Mouse (Mus musculus) splenic B cell, adult 2 months (primary cell): Measurements from ENCODE around the gene Tmem132d.
"Not testable (repeated sequence)": the region's sequence is repeated elsewhere in the genome, so short reads cannot be mapped to it uniquely, and the experiment has no call there.

ENCODE experiments used
- DNase-seq: peaks from one replicate; pipeline ENCODE4 v3.0.0-alpha.2; 2011; ENCODE audit warnings: low read depth, low spot score
- H3K27me3 ChIP-seq: 2 replicates; pipeline ENCODE4 v1.6.1; 2012; ENCODE audit warnings: mild to moderate bottlenecking, low read length, moderate library complexity, mixed read lengths; ENCODE audit not compliant: control insufficient read depth, poor library complexity, insufficient read depth, severe bottlenecking
- H3K36me3 ChIP-seq: 2 replicates; pipeline ENCODE4 v1.6.1; 2012; ENCODE audit warnings: mild to moderate bottlenecking, low read length, moderate library complexity, mixed read lengths; ENCODE audit not compliant: control insufficient read depth, poor library complexity, insufficient read depth, severe bottlenecking

Gene Tmem132d

DNA sequence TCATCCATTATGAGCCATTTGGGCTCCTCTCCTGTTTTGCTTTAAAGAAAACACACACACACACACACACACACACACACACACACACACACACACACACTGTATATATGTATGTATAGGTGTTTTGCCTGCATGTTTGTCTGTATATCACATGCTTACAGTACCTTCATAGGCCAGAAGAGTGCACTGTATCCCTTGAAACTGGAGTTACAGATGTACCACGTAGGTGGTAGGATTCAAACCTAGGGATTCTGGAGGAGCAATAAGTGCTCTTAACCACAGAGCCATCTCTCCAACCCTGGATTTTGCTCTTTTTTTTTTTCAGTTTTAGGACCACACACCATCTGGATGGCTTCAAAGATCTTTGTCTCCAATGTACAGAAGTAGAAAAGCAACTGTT lies 610.9 kb downstream of the Tmem132d start:
- Histone ChIP-seq H3K36me3 (no peaks in the 10 kb centered on the region), H3K27me3 (no peaks in the 10 kb centered on the region)
- no peak for DNase-seq

GRCm38 (mm10) chr5:127815292-127815691 lies 617.6 kb downstream of the Tmem132d start:
- no peak for DNase-seq
- Histone ChIP-seq H3K36me3 (no peaks in the 10 kb centered on the region), H3K27me3 (no peaks in the 10 kb centered on the region)

DNA sequence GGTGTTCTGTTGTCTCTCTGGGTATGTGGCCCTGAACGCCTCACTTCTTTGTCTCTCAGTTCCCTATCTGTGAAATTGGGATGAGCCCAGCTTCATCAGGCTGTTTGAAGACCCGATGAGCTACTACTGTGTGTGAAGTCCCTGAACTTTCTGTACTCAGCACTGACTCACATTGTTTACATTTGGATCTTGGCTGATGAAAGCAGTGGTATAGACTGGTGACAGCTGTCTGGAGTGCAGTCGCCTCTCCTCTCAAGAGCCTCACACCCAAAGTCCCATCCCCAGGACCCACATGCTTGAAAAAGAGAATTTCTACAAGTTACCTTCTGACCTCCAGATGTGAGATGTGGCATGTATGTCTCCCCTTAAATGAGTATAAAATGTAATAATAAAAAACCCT lies 625.5 kb downstream of the Tmem132d start:
- H3K27me3 ChIP-seq = no peaks in the 10 kb centered on the region
- DNase-seq = no peak

DNA sequence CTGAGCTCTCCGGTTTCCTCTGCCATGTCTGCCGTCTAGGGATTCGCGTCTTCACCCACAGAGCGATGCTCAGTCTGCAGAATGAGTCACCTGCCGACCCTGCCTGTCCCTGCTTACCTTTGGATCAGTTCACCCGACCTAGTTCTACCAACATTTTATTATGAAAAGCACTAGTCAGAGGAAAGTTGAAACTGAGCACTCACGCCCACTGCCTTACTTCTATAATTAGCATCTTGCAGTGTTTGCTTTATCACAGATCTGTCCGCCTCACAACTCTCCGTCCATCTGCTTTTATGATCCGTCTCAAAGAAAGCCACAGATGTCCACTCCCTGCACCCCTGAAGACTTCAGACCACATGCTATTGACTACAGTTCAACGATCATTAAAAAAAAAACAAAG lies 626.0 kb downstream of the Tmem132d start:
- Histone ChIP-seq H3K36me3 (no peaks in the 10 kb centered on the region), H3K27me3 (no peaks in the 10 kb centered on the region)
- no peak for DNase-seq

More for the DNA sequence above, 625.5 kb downstream of the Tmem132d start:
- no peaks in the 10 kb centered on the region for H3K36me3 ChIP-seq

- no peaks in the 10 kb centered on the region for H3K36me3 ChIP-seq
- no peaks in the 10 kb centered on the region for H3K27me3 ChIP-seq
- no peak for DNase-seq
Measured at GRCm38 (mm10) chr5:127800907-127801306, 632.0 kb downstream of the Tmem132d start.

DNA sequence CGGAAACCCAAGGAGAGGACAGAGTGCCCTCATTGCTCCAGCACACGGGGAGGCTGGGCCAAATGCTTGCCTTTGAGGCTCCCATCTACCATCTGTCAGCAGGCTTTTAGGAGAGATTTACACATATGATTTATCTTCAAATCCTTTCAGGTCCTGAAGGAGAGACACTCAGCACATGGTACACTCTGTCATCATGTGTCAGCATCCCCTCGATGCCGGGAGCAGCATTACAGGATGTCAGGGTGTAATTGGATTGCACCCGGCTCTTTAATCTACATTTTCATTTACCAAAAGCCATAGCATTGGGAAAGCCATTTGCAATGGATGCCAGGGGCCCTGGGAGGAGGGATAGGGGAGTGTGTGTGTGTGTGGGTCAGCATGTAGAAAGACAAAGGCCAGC lies 651.7 kb downstream of the Tmem132d start:
- H3K27me3 ChIP-seq = no peaks in the 10 kb centered on the region
- DNase-seq = no peak
- H3K36me3 ChIP-seq = no peaks in the 10 kb centered on the region

GRCm38 (mm10) chr5:127775749-127776148 lies 657.1 kb downstream of the Tmem132d start:
- DNase-seq = no peak
- H3K27me3 ChIP-seq = no peaks in the 10 kb centered on the region
- no peaks in the 10 kb centered on the region for H3K36me3 ChIP-seq

- H3K36me3 ChIP-seq = no peaks in the 10 kb centered on the region
- no peaks in the 10 kb centered on the region for H3K27me3 ChIP-seq
- DNase-seq = no peak
Measured at GRCm38 (mm10) chr5:127758576-127758975, 674.3 kb downstream of the Tmem132d start.

- DNase-seq = no peak
- no peaks in the 10 kb centered on the region for H3K27me3 ChIP-seq
- H3K36me3 ChIP-seq = no peaks in the 10 kb centered on the region
Measured at GRCm38 (mm10) chr5:127756671-127757423, 676.0 kb downstream of the Tmem132d start.

DNA sequence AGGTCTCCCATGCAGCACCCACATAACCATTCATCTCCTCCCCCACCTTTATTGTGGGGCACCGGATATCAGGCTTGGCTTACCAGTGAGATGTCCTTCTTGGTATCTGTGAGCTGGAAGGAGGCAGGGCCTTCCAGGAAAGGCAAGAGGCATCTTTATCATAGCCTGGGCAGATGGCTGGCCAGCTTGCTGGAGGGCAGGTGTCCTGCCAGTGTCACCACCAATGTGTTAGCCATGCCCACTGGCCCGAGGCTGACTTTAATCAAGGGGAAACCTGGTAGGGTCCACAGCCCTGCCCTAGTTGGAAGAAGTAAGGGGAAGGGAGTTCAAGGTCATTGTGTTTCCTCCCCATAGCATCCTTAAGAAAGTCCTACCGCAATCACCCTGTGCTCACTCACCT lies 676.9 kb downstream of the Tmem132d start:
- no peak for DNase-seq
- Histone ChIP-seq H3K36me3 (no peaks in the 10 kb centered on the region), H3K27me3 (no peaks in the 10 kb centered on the region)

DNA sequence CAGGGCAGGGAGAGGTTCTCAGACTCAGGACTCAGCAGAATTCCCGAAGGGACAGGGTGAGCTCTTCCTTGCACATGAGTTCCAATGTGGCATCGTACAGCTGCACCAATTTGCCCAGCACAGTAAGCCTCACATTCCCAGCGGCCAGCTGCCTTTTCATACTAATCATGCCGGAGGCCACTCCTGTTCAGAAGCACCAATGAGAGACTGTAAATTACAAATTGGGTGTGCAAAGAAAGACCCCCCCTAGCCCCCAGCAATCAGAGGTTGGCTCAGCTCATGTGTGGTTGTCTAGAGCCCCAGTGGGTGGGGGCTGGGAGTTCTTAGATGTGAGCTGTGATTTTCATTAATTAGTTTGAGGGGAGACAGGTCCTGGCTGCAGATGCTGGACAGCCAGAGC lies 677.3 kb downstream of the Tmem132d start:
- Histone ChIP-seq H3K36me3 (no peaks in the 10 kb centered on the region), H3K27me3 (no peaks in the 10 kb centered on the region)
- DNase-seq = no peak

DNA sequence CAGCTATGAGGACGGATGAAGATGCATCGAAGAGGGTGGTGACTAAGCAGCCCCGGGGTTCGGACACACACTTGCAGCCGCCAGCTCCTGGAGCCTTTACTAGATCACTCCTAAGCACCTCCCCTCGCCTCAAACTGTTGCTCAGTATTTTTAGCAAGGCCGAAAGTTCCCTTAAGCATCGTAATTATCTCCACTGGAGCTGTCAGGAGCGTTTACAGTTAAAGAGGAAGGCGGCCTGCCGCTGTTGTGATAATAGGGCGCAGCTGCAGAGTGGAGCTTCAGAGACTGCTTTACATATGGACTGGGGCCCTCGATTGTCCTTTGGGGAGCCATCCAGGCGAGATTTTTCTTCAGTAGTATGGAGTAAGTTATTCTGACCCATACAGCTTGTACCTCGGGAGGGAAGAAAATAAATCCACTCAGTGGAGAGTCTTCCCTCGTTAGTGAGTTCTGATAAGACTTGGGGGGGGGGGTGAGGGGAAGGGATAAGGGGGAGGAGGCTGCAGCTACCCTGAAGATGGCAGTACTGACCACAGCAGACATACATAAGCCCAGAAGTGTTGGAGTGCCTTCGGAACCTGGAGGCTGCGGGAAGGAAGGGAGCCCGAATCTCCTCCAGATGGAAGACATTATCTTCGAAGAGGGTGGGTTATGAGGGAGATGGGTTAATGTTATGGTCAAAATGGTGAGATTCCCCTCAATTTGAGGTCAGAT lies 681.5 kb downstream of the Tmem132d start:
- H3K36me3 ChIP-seq = no peaks in the 10 kb centered on the region
- DNase-seq = no peak
- H3K27me3 ChIP-seq = no peaks in the 10 kb centered on the region

DNA sequence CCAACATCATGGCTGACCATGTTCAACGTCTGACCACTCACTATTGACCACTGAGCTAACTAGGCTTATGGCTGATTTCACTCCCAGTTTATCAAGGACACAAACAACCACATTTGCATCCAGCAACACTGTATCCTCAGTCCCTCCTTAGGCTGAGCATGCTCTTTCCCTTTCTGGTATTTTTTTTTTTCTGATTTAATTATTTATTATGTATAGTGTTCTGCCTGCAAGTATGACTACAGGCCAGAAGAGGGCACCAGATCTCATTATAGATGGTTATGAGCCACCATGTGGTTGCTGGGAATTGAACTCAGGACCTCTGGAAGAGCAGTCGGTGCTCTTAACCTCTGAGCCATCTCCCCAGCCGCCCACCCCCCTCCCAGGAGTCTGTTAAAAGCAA lies 683.3 kb downstream of the Tmem132d start:
- not testable (repeated sequence) for H3K27me3 ChIP-seq, DNase-seq, H3K36me3 ChIP-seq

DNA sequence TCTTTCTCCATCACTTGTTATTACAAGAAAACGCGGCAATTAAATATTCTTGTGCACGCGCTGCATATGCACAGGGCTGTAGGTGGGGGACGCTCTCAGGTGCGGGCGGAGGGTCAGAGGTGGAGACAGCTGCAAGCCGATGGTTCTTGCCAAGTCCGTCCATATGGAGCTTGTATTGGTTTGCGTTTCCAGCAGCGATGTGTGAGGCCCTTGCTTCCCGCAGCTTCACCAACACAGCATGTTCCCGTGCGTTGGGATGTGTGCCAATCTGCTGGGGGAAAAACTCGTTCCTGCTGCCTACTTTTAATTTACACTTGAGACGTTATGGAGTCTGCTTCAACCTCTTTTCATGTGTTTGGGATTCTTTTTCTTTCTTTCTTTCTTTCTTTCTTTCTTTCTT lies 691.5 kb downstream of the Tmem132d start:
- no peaks in the 10 kb centered on the region for H3K36me3 ChIP-seq
- DNase-seq = no peak

More for the DNA sequence above, 691.5 kb downstream of the Tmem132d start:
- no peaks in the 10 kb centered on the region for H3K27me3 ChIP-seq
